Mouse (Mus musculus) kidney, adult 2 months (tissue): ENCODE measurements around the gene Cbarp.

ENCODE experiments used
- CTCF ChIP-seq: fragments of 200-500 bp; conservative IDR thresholded peaks from 2 replicates; pipeline ENCODE4 v1.5.1; 2011; ENCODE audit warnings: low read depth, mild to moderate bottlenecking, control low read depth, low read length, moderate library complexity, mixed read lengths; ENCODE audit not compliant: insufficient read depth, insufficient read length
- POLR2A ChIP-seq: fragments of 200-500 bp; IDR thresholded peaks from one replicate; pipeline ENCODE4 v1.6.1; 2011; ENCODE audit warnings: low read depth, low read length, control low read depth

- TF ChIP-seq POLR2A (no peak), CTCF (no peak)
Measured at GRCm38 (mm10) chr10:80176270-80176834, 35.7 kb upstream of the Cbarp start.
